Mouse (Mus musculus) forebrain, embryonic 16.5 days (tissue): ENCODE data around the gene Islr. TPM values are rescaled to one million over a fixed set of nuclear protein-coding genes. Genes with fewer than 3 reads are reported as not detected.

ENCODE experiments used
- ATAC-seq: fragments of 200-750 bp; cut with Nextera tagmentation; 2 replicates; pipeline ENCODE4 v1.8.0; 2017; ENCODE audit warnings: mild to moderate bottlenecking, moderate library complexity
- H3K27ac ChIP-seq: fragments of 300-500 bp; sonication (generic); 2 replicates; pipeline ENCODE4 v1.5.1; 2014; ENCODE audit warnings: low read length, control low read depth
- H3K27me3 ChIP-seq: fragments of 300-500 bp; sonication (generic); replicated peaks from 2 replicates; pipeline ENCODE4 v1.6.1; 2014; ENCODE audit warnings: low read length; ENCODE audit not compliant: control insufficient read depth, insufficient read depth
- H3K36me3 ChIP-seq: fragments of 300-500 bp; sonication (generic); 2 replicates; pipeline ENCODE4 v1.6.1; 2014; ENCODE audit not compliant: control insufficient read depth, insufficient read depth
- H3K4me1 ChIP-seq: fragments of 300-500 bp; sonication (generic); replicated peaks from 2 replicates; pipeline ENCODE4 v1.6.1; 2014; ENCODE audit warnings: low read length; ENCODE audit not compliant: control insufficient read depth, insufficient read depth
- H3K4me2 ChIP-seq: fragments of 300-500 bp; sonication (generic); 2 replicates; pipeline ENCODE4 v1.6.1; 2014; ENCODE audit warnings: mild to moderate bottlenecking, low read length, control low read depth
- H3K4me3 ChIP-seq: fragments of 300-500 bp; sonication (generic); replicated peaks from 2 replicates; pipeline ENCODE4 v1.5.1; 2014; ENCODE audit warnings: mild to moderate bottlenecking, low read length, control low read depth
- H3K9ac ChIP-seq: fragments of 300-500 bp; sonication (generic); replicated peaks from 2 replicates; pipeline ENCODE4 v1.6.1; 2014; ENCODE audit warnings: low read depth, low read length, control low read depth
- H3K9me3 ChIP-seq: fragments of 300-500 bp; sonication (generic); 2 replicates; pipeline ENCODE4 v1.6.1; 2016; ENCODE audit warnings: low read length; ENCODE audit not compliant: control insufficient read depth
- WGBS: fragments of 180-500 bp; shearing (Covaris S2); extraction: QIAGEN DNeasy Blood & Tissue Kit; methylation state at CpG from one replicate; pipeline ENCODE4 v1.1.7; 2014; 5-methylcytosine and 5-hydroxymethylcytosine counted together
- polyA plus RNA-seq: library from polyadenylated mRNA; unstranded; fragments of >200 nt; fragmentation: Nextera tagmentation; extraction: Ambion mirVana; gene quantifications from 2 replicates; pipeline ENCODE4 v1.2.1, GENCODE M21; 2015

Islr gene
- polyA plus RNA-seq, 1 experiment from 2014 or later, result 16.8 TPM

DNA sequence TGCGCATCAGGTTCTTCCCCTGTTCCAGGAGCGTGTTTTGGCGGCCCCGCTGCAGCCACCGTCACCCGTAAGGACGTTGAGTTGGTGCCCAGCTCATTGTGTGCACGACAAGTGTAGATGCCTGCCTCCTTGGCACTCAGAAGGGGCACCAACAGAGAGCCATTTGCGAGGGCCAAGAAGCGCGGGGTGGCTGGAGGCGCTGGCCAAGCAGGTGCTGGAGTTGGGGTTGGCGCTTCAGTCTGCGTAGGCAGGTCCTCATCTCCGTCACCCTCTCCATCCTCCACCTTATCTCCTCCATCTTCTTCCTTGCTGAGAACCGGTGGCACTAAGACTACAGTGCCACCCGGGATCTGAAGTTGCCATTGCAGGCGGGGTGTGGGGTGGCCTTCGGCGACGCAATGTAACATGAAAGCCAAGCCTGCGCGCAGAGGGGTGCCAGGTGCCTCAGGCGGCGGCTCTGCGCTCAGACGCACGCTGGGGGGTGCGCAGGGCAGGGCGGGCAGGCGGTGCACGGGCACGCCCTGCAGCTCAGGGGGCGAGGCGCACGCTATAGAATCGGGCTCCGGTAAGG is 5.2 kb downstream of the Islr start:
- Histone ChIP-seq H3K27ac (peak overlapping the region; percentile 98), H3K4me1 (peaks cover 75% of the 10 kb centered on the region), H3K27me3 (peaks cover 21% of the 10 kb centered on the region), H3K36me3 (no peaks in the 10 kb centered on the region; the same call in 1 of the 2 replicates), H3K9me3 (no peaks in the 10 kb centered on the region), H3K4me3 (peak overlapping the region; percentile 63), H3K4me2 (peak overlapping the region; percentile 81), H3K9ac (peak overlapping the region; percentile 76)
- 4% methylated on average over 38 of the region's 38 CpGs for WGBS
- no peak for ATAC-seq

DNA sequence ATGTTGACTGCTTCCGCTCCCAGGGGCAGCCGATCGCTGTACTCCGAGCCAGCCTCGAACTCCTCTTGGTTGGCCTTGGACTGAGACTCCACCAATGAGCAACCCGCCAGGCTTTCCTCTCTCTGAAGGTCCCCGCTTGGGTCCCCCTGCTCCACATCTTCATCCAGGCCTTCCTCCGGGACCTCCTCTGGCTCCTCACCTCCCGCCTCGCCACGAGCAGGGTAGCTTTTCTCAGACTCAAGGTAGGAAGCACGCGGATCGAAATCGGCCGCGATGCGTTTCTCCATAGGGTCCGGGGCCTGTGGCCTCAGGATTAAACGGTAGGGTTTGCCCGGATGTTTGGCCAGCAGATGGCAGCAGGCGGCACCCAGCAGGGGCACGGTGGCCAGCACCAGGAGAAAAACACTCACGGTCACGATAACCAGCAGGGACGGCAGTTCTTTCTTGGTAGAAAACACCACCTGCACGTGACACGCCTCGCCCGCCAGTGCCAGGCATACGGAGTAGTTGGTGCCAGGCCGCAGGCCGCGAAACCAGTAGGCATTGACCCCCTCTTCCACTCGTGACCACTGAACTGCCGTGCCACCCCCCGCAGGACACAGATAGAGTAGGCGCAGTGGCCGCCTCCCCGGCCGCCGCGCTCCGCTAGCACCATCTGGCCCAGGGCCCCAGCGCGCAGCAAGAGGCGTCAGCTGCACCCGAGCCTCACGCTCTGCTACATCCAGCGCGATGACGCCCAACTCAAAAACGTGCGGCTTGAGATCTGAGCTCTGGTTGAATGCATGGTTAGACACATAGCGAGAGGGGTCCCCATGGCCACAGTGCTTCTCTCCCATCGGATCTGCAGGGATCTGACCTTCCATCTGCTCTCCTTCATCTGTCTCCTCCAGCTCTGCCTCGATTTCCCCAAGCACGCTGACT is 6.1 kb downstream of the Islr start:
- Histone ChIP-seq H3K4me3 (peak overlapping the region; percentile 63), H3K4me1 (peaks cover 67% of the 10 kb centered on the region), H3K9me3 (no peaks in the 10 kb centered on the region), H3K27ac (peak overlapping the region; percentile 98), H3K4me2 (peak overlapping the region; percentile 81), H3K27me3 (peaks cover 21% of the 10 kb centered on the region), H3K9ac (peak overlapping the region; percentile 76), H3K36me3 (no peaks in the 10 kb centered on the region; the same call in 1 of the 2 replicates)
- 3% methylated on average over 58 of the region's 58 CpGs for WGBS
- no peak for ATAC-seq

DNA sequence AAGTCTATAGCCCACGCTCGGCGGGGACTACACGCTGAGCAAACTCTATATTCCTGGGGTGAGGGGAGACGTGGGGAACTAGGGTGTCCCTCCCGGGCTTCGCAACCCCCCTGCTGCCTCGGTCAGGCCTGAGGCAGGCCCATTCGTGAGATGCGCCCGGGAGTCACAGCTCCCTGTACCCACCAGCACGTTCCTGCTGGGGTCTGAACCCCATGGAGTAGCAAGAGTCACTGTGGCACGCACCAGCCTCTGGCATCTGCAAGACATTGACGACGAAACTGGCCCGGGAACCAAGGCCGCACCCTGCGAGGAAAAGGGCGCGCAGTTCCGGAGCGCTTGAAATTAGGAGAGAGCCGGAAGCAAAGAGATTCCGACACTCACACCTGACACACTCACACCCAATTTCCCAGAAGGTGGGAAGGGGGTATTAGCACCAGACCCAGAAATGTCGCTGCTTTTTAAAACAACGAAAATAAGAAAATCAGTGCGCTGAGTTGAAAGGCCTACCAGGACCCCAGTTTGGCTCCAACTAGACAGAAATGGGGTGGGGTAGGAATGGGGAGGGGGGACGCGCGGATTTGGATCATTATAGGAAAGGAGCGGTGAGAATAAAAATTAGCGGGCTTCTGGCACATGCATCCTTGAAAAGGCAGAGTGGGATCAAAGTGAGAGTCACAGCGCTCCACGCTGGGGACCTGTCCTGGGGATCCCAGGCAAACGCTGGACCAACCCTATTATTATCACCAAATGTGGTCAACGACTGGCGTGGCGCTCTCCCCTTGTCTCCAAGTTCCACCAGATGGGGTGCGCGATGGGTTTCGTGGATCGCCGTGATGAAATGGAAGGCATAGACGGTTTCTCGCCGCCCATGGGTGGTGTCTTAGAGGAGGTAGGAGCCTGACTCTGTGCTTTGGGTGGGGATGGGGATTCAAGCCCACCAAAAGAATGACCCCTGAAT is 7.2 kb downstream of the Islr start:
- peak overlapping the region; percentile 98 for H3K27ac ChIP-seq
- peaks cover 21% of the 10 kb centered on the region for H3K27me3 ChIP-seq

GRCm38 (mm10) chr9:58196141-58196540 is 8.0 kb downstream of the Islr start:
- peaks cover 49% of the 10 kb centered on the region for H3K4me1 ChIP-seq
- no peak for ATAC-seq
- WGBS, result 10% methylated on average over 14 of the region's 14 CpGs

More for the DNA sequence above, 7.2 kb downstream of the Islr start:
- WGBS, result 7% methylated on average over 46 of the region's 46 CpGs
- Histone ChIP-seq H3K4me2 (peak overlapping the region; percentile 81), H3K4me3 (peak overlapping the region; percentile 63), H3K4me1 (peaks cover 57% of the 10 kb centered on the region), H3K9ac (peak overlapping the region; percentile 76), H3K36me3 (no peaks in the 10 kb centered on the region; the same call in 1 of the 2 replicates), H3K9me3 (no peaks in the 10 kb centered on the region)
- ATAC-seq, result no peak

GRCm38 (mm10) chr9:58195671-58196070 is 8.4 kb downstream of the Islr start:
- H3K9ac ChIP-seq, result peak overlapping the region; percentile 76
- peak overlapping the region; percentile 81 for H3K4me2 ChIP-seq
- no peak for ATAC-seq
- no peaks in the 10 kb centered on the region for H3K9me3 ChIP-seq
- no peaks in the 10 kb centered on the region; the same call in 1 of the 2 replicates for H3K36me3 ChIP-seq
- WGBS, result 7% methylated on average over 1 of the region's 1 CpGs
- H3K4me3 ChIP-seq, result peak overlapping the region; percentile 63
- peak overlapping the region; percentile 98 for H3K27ac ChIP-seq
- H3K4me1 ChIP-seq, result peaks cover 47% of the 10 kb centered on the region
- peaks cover 16% of the 10 kb centered on the region; the same call in 1 of the 2 replicates for H3K27me3 ChIP-seq

More at GRCm38 (mm10) chr9:58196141-58196540, 8.0 kb downstream of the Islr start:
- Histone ChIP-seq H3K36me3 (no peaks in the 10 kb centered on the region; the same call in 1 of the 2 replicates), H3K4me3 (peak overlapping the region; percentile 63), H3K4me2 (peak overlapping the region; percentile 81), H3K27me3 (peaks cover 18% of the 10 kb centered on the region), H3K9ac (peak overlapping the region; percentile 76), H3K9me3 (no peaks in the 10 kb centered on the region), H3K27ac (peak overlapping the region; percentile 98)

DNA sequence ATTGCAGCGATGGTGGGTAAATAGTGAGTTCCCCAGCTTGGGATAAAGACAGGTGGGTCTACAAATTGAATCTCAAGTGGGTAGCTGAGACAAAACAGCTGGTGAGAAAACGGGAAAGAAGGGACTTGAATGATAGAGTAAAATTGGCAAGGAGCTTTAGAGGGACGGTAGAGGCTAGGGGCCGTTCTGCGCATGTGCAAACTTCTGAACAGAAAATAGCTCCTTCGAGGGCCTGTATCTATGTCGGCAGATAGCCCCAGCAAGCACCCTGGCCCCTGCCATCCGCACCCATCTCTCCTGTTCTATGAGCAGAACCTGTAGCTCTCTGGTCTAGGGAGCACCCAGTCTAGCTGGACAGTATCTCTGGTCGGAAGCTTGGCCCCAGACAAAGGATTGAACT is 9.9 kb downstream of the Islr start:
- Histone ChIP-seq H3K9ac (no peak overlapping the region), H3K4me3 (no peak overlapping the region), H3K27ac (peak overlapping the region; percentile 3; the same call in 1 of the 2 replicates), H3K4me1 (peaks cover 42% of the 10 kb centered on the region), H3K4me2 (no peak overlapping the region), H3K9me3 (no peaks in the 10 kb centered on the region), H3K36me3 (no peaks in the 10 kb centered on the region; the same call in 1 of the 2 replicates), H3K27me3 (peaks cover 13% of the 10 kb centered on the region; the same call in 1 of the 2 replicates)
- WGBS, result 60% methylated on average over 9 of the region's 9 CpGs
- ATAC-seq, result no peak

DNA sequence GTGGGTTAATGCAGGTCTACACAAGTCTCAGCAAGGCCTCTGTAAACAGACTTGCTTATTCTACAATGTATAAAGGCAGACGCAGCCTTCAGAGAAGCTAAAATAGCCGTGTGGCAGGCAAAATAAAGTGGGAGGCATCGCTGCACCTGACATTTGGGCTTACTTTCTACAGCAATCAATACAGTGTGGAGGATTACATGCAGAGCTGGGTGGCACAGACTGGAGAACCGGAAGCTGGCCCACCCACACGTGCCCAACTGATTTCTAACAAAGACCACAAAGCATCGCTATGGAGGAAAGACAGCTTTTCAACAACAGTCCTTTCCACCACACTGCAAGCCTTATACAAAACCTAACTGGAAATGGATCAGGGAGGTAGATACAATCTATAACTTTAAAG is 19.6 kb downstream of the Islr start:
- Histone ChIP-seq H3K9me3 (no peaks in the 10 kb centered on the region), H3K4me2 (no peak overlapping the region), H3K9ac (no peak overlapping the region), H3K27ac (no peak overlapping the region), H3K27me3 (no peaks in the 10 kb centered on the region), H3K4me1 (peaks cover 4% of the 10 kb centered on the region), H3K4me3 (no peak overlapping the region), H3K36me3 (no peaks in the 10 kb centered on the region)
- no peak for ATAC-seq
- 50% methylated on average over 6 of the region's 6 CpGs for WGBS

GRCm38 (mm10) chr9:58179390-58179789 is 24.7 kb downstream of the Islr start:
- ATAC-seq, result no peak
- 84% methylated on average over 2 of the region's 2 CpGs for WGBS
- Histone ChIP-seq H3K4me3 (no peak overlapping the region), H3K36me3 (no peaks in the 10 kb centered on the region), H3K27me3 (no peaks in the 10 kb centered on the region), H3K4me2 (no peak overlapping the region), H3K9me3 (no peaks in the 10 kb centered on the region), H3K4me1 (peaks cover 19% of the 10 kb centered on the region), H3K27ac (no peak overlapping the region), H3K9ac (no peak overlapping the region)
